Mouse (Mus musculus): ENCODE data around the gene Hist1h2bj.

The Hist1h2bj gene

DNA sequence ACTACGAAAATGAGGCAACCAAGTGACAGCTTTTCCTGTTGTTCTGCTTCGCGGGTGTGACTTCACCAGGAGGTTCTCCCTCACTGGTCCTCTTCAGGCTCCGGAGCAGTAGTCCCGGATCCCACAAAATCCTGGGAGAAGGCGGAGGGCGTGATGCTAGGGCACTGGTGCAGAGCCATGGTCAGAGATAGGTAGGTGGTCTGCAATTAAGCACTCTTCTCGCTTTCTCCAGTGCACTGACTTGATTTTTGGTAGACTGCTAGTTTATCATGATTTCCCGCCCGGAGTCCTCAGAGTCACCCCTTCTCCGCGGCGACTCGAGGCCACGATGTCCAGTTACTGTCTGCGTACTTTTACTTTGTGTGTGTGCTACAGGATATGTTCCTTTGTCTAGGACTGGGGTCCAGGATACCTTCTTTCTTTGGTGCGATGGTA lies 28.6 kb upstream of the Hist1h2bj start:
- DNase-seq (ENCODE audit: low read depth, low spot score) = no peak

- DNase-seq (ENCODE audit: low read depth, low spot score) = peak; percentile 91
Measured at GRCm38 (mm10) chr13:22015479-22016450, 27.2 kb upstream of the Hist1h2bj start.

DNA sequence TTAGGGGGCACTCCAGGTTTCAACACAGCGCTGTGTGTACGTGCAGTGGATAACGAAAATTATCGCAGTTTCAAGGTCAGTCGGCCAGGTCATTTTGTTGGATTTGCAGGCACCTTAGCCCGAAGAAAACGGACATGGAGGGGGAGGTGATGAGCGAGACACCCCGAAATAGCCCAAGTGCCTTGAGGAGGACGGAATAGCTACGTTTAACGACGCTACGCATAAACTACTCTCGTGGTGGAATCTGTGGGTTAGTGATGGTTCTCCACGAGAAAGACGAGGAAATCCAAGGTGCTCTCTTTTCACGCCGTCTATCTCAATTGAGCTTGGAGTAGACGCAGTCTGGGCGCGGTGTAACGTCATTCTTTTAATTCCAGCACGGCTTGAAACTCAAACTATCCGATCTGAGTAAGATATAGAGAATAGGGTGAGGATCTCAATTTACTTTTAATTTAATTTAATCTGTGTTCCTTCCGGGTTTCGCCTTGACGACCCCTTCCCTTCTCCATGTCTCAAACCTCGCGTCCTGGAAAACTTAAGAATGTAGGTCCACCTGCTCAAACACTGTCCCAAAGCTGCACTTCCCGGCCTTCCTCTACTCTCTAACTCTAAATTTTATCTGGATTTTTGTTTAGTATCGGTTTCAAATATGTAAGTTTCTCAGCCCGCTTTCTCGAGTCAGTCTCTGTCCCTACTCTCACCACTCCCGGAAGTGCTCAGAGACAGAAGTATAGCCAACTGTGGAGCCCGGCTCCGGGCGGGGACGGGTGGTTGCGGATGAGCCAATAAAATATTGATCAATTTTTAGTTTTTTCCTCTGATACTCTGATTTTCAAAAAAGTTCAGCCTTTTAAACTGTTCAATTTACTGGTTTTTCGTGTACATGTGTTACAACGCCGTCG lies 22.8 kb upstream of the Hist1h2bj start:
- DNase-seq (ENCODE audit: low read depth, low spot score) = peak; percentile 54

GRCm38 (mm10) chr13:22020901-22021339 lies 22.1 kb upstream of the Hist1h2bj start:
- peak; percentile 79 for DNase-seq (ENCODE audit: low read depth, low spot score)

- DNase-seq (ENCODE audit: low read depth, low spot score) = peak; percentile 49
Measured at GRCm38 (mm10) chr13:22021581-22021980, 21.4 kb upstream of the Hist1h2bj start.

- peak; percentile 95 for DNase-seq (ENCODE audit: low read depth, low spot score)
Measured at GRCm38 (mm10) chr13:22022241-22022640, 20.8 kb upstream of the Hist1h2bj start.

DNA sequence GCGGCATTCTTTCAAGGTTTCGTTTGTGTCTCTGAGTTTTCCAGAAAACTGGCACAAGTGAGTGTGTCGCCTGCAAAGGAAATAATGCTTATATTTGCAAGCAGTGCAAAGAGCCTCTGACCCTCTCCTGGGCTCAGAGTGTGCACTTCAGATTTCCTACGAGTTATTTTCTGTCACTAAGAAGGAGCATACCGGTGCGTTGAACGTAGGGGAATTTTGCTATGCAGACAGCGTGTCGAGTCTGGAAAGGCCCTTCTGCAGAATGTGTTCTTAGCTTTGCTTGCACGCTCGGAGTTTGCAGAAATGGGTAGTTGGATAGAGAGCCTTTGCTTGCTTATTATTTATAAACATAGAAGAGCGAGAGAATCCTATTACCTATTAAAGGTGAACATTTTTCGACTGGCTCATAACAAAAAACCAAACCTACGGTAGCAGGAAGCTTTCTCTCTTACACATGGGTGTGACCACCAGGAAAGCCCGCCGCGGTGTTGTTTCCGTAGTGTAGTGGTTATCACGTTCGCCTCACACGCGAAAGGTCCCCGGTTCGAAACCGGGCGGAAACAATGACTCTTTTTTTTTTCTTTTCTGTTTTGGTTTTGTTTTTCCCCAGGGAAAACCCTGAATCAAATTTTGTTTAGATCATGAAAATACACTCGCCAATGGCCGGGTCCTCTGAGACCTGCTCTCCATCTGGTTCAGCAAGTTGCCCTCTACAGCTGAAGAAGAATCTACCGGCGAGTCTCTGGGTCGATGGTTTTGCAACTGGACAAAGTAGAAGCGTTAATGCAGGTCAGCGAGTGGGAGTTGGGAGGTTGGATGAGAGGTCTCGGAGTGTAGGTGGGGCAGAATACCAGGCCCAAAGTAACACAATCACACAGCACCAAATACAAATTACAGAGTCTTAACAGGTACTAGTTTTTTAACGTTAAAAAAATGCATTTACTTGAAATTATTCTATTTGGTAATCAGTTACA lies 16.7 kb upstream of the Hist1h2bj start:
- DNase-seq (ENCODE audit: low read depth, low spot score) = peak; percentile 87

DNA sequence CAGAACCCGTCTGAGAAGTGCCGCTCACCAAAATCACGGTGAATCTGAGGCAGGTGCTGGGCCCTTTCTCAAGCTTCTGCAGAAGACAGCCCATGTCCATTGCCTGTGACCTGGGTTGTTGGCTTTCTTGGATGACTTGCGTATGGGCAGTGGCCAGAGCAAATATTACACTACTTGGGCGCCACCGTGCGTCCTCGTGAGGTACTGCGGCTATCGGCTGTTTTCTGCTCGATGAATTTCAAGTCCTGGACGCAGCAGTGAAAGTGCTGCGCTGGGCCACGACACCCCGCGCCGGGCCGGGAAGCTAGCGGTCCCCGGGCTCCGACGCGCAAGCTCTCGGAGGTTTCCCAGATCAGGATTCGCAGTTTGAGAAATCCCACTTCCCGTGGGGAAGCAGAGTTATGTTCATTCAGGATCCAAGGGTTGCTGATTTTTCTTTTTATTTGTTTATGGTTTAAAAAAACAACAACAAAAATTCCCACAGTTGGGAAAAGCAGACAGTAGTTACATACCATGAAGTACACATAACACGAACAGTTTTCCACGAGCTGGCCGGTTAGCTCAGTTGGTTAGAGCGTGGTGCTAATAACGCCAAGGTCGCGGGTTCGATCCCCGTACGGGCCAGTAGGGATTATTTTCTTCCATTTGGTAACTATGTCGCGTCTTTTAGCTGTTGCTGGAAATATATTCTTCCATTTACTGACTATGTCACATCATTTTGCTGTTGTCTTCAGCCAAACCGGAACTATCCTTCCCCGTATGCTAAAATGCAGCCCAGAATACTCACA lies 14.1 kb upstream of the Hist1h2bj start:
- DNase-seq (ENCODE audit: low read depth, low spot score) = peak; percentile 93

DNA sequence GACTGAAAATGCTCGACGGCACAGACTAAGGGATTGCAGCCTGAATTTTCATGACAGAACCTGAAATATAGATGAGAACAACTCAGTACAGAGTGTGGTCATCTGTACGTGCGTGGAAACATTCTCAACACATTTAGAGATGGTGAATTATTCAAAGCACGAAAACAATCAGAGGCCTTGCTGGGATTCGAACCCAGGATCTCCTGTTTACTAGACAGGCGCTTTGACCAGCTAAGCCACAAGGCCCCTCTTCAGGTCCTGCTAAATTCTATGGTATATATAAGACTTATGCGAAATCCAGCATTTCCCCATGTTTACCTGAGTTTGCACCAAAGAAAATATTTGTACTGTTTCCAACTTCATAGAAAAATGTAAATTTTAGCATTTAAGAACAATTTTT lies 13.1 kb upstream of the Hist1h2bj start:
- peak; percentile 86 for DNase-seq (ENCODE audit: low read depth, low spot score)

DNA sequence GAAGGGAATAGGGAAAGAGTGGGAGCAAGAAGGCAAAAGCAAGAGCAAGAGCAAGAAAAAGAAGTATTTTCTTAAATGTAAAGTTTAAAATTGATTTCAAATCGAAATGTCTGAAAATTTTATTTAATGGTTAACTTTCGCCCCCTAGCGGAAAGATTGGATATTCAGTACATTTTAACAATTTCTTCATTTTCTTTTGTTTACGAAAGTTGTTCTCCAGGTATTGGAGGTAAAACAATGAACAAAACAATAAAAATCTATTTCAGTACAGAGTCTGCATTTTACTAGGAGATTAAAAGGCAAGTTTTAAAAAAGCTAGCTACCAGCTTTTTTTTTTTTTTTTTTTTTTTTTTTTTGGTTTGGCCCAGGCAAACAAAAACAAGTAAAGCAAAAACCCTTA lies 12.5 kb upstream of the Hist1h2bj start:
- peak; percentile 52 for DNase-seq (ENCODE audit: low read depth, low spot score)

GRCm38 (mm10) chr13:22033741-22034442 lies 9.1 kb upstream of the Hist1h2bj start:
- DNase-seq (ENCODE audit: low read depth, low spot score) = peak; percentile 32

GRCm38 (mm10) chr13:22034443-22035266 lies 8.4 kb upstream of the Hist1h2bj start:
- peak; percentile 77 for DNase-seq (ENCODE audit: low read depth, low spot score)

- peak; percentile 99 for DNase-seq (ENCODE audit: low read depth, low spot score)
Measured at GRCm38 (mm10) chr13:22035267-22036148, 7.5 kb upstream of the Hist1h2bj start, which contains the start of the genes Hist1h2ah and Hist1h2bk. TSS of gene Hist1h2ah (minus strand) at chr13:22035568. TSS of gene Hist1h2bk (plus strand) at chr13:22035870.

- peak; percentile 79 for DNase-seq (ENCODE audit: low read depth, low spot score)
Measured at GRCm38 (mm10) chr13:22036149-22036956, 6.7 kb upstream of the Hist1h2bj start.

DNA sequence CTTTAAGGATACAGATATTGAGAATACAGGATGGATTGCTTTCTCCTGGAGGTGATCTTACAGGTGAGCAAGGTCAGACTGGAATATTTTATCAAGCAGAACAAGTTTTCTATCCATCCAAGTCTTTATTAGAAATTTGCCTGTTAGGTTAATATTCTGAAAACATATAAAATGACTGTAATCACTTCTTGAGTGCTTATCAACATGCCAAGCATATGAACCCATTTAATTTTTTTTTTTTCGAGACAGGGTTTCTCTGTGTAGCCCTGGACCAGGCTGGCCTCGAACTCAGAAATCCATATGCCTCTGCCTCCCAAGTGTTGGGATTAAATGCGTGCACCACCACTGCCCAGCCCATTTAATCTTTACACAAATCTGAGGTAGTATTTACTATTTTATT lies 6.0 kb upstream of the Hist1h2bj start:
- DNase-seq (ENCODE audit: low read depth, low spot score) = no peak

DNA sequence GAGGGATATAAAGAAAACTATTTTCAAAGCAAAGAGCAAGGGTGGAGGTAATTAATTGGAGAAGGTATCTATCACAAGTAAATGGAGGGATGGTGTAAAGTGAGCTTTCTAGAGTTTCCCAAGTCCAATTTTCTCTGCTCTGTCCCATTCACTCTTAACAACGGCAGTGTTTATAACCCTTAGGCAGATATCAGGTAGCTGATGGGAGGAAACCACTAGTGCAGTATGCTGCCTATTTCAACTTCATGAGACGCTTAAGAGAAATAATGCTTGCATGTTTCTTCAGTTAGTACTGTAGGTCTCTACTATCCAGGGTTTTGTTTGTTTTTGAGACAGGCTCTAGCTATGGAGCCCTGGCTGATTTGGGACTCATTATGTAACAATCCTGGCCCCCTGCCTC lies 5.6 kb upstream of the Hist1h2bj start:
- DNase-seq (ENCODE audit: low read depth, low spot score) = no peak

DNA sequence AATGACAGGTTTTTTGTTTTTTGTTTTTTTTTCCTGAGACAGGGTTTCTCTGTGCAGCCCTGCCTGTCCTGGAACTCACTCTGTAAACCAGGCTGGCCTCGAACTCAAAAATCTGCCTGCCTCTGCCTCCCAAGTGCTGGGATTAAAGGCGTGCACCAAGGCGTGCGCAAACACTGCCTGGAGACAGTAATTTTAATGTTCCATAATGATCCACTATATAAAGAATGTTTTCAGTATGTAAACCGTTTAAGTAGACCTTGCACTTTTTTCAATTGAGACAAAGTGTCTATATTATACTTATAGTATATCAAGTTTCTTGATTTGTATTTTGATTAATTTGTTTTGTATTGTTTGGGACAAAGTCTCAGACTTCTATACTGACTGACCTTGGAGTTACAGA lies 3.6 kb upstream of the Hist1h2bj start:
- DNase-seq (ENCODE audit: low read depth, low spot score) = no peak
